Mouse (Mus musculus): ENCODE measurements around the gene Pde6c. TPM values are rescaled to one million over a fixed set of nuclear protein-coding genes. Genes with fewer than 3 reads are reported as not detected.
A peak's percentile ranks its signal among the peaks of the same experiment; 100 is the strongest.

The Pde6c gene
- total and polyA plus RNA-seq, 3 experiments: not detected

DNA sequence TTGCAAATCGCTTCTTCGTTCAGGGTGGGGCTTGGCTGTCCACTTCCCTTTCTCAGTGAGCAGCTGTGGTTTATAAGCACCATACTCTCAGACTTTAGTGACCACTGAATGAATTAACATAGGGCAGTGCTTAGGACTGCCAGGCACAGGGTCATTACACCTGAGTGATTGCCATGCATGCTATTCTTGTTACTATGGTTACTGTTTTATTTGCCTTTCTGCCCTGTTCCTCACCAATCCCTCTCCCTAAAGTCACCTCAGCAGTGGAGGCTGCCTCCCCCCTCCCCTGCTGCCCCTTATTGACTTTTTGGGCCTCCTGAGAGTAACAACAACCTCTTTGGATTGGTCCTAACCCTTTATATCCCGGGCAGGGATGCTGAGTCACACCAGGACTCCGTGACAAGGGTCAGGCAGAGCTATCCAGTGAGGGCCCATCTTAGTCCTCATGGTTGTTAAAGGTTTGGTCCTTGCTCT is 41.0 kb upstream of the Pde6c start:
- Histone ChIP-seq H3K27ac (ENCODE audit: insufficient read depth, low read depth) (no peak overlapping the region), H3K4me3 (replicated peaks in 1 of 3; ENCODE audit: low read depth in 2 of 3, low read length in 2 of 3, poor library complexity in 1 of 3) (no peak overlapping the region), H3K4me1 (ENCODE audit: control insufficient read depth in 1 of 2, insufficient read depth in 2 of 2) (peaks cover 11 to 27% of the 10 kb centered on the region in 2 experiments), H3K4me2 (ENCODE audit: insufficient read depth, low read depth, poor library complexity, severe bottlenecking) (no peak overlapping the region), H3K9me3 (replicated peaks; ENCODE audit: low read length) (no peaks in the 10 kb centered on the region), H3K79me2 (replicated peaks; ENCODE audit: control insufficient read depth, extremely low read depth, insufficient read depth, poor library complexity, severe bottlenecking) (no peaks in the 10 kb centered on the region), H3K9ac (ENCODE audit: insufficient read depth, low read depth) (no peak overlapping the region), H3K36me3 (replicated peaks in 1 of 2; ENCODE audit: control insufficient read depth in 1 of 2, insufficient read depth in 1 of 2, low read length in 1 of 2) (no peaks in the 10 kb centered on the region), H3K27me3 (replicated peaks) (no peaks in the 10 kb centered on the region)
- DNase-seq (ENCODE audit: extremely low read depth): peak; percentile 46
- in situ Hi-C loops (cut with MboI; ENCODE audit: low pct_ligation_motif_present, low pct_unique_long_range_greater_than_20kb, low sequenced_read_pairs) (no loop called here), dilution Hi-C loops (cut with MboI; ENCODE audit: extremely low pct_ligation_motif_present, extremely low pct_unique_long_range_greater_than_20kb, low sequenced_read_pairs) (no loop called here)
- no peak for TF ChIP-seq ZMIZ1 (IDR thresholded peaks at IDR 0.05; ENCODE audit: low read depth, low read length)
- TF ChIP-seq BHLHE40 (IDR thresholded peaks at IDR 0.05; ENCODE audit: low read depth, low read length): 0 out of 2 replicates have a peak, but pooled peaks have one; percentile 15

DNA sequence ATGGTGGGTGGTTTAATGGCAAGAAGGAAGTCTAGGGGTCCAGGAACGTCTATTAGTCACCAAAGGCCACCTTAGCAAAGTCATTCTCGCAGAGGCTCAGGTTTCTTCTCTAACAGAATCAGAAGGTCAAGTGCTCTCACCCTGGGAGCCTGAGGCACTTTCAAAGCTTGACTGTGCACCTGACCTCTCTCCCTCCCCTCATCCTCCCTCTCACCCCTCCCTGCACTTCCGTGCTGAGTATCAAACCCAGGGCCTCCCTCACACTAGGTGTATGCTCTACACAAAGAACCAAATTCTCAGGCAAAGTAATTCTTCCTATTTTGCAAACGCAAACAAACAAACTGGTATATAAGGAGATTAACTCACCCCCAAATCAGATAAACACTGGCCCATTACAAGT is 36.4 kb upstream of the Pde6c start:
- in situ Hi-C loops (cut with MboI; ENCODE audit: low pct_ligation_motif_present, low pct_unique_long_range_greater_than_20kb, low sequenced_read_pairs): no loop called here
- TF ChIP-seq CHD1 (IDR thresholded peaks at IDR 0.05; ENCODE audit: low read depth, low read length) (no peak), IRF4 (IDR thresholded peaks at IDR 0.05; ENCODE audit: low read depth, low read length) (no peak), SIN3A (IDR thresholded peaks at IDR 0.05; ENCODE audit: low read length) (no peak), UBTF (IDR thresholded peaks at IDR 0.05; ENCODE audit: low read depth, low read length) (no peak), TCF12 (IDR thresholded peaks at IDR 0.05; ENCODE audit: low read depth, low read length) (no peak), JUND (conservative IDR thresholded peaks at IDR 0.05; ENCODE audit: low read depth, low read length) (no peak), ELF1 (IDR thresholded peaks at IDR 0.05; ENCODE audit: low read depth, low read length) (no peak), SMC3 (IDR thresholded peaks at IDR 0.05; ENCODE audit: low read depth, low read length) (no peak), ZMIZ1 (IDR thresholded peaks at IDR 0.05; ENCODE audit: low read depth, low read length) (no peak)
- H3K36me3 ChIP-seq (replicated peaks in 1 of 2; ENCODE audit: control insufficient read depth in 1 of 2, insufficient read depth in 1 of 2, low read length in 1 of 2): no peaks in the 10 kb centered on the region
- no peak overlapping the region for H3K27ac ChIP-seq (ENCODE audit: insufficient read depth, low read depth)
- peaks cover 4% of the 10 kb centered on the region for H3K9me3 ChIP-seq (replicated peaks; ENCODE audit: low read length)
- H3K9ac ChIP-seq (ENCODE audit: insufficient read depth, low read depth): no peak overlapping the region
- H3K27me3 ChIP-seq (replicated peaks): no peaks in the 10 kb centered on the region
- H3K79me2 ChIP-seq (replicated peaks; ENCODE audit: control insufficient read depth, extremely low read depth, insufficient read depth, poor library complexity, severe bottlenecking): no peaks in the 10 kb centered on the region
- peaks cover 13 to 20% of the 10 kb centered on the region in 2 experiments for H3K4me1 ChIP-seq (ENCODE audit: control insufficient read depth in 1 of 2, insufficient read depth in 2 of 2)
- no peak overlapping the region for H3K4me2 ChIP-seq (ENCODE audit: insufficient read depth, low read depth, poor library complexity, severe bottlenecking)
- DNase-seq (ENCODE audit: extremely low read depth): no peak
- dilution Hi-C loops (cut with MboI; ENCODE audit: extremely low pct_ligation_motif_present, extremely low pct_unique_long_range_greater_than_20kb, low sequenced_read_pairs): no loop called here
- H3K4me3 ChIP-seq (replicated peaks in 1 of 3; ENCODE audit: low read depth in 2 of 3, low read length in 2 of 3, poor library complexity in 1 of 3): no peak overlapping the region

GRCm38 (mm10) chr19:38096858-38097758 is 35.5 kb upstream of the Pde6c start, which contains the start of gene Ffar4:
Gene Ffar4 (plus strand): TSS chr19:38097071.
- Histone ChIP-seq H3K79me2 (replicated peaks; ENCODE audit: control insufficient read depth, extremely low read depth, insufficient read depth, poor library complexity, severe bottlenecking) (no peaks in the 10 kb centered on the region), H3K4me1 (ENCODE audit: control insufficient read depth in 1 of 2, insufficient read depth in 2 of 2) (peaks cover 5 to 11% of the 10 kb centered on the region in 2 experiments; a peak in 3 of 4 replicates), H3K27me3 (replicated peaks) (no peaks in the 10 kb centered on the region), H3K4me2 (ENCODE audit: insufficient read depth, low read depth, poor library complexity, severe bottlenecking) (no peak within 1 kb of the TSS), H3K4me3 (replicated peaks in 1 of 3; ENCODE audit: low read depth in 2 of 3, low read length in 2 of 3, poor library complexity in 1 of 3) (no peak within 1 kb of the TSS), H3K9ac (ENCODE audit: insufficient read depth, low read depth) (no peak within 1 kb of the TSS), H3K27ac (ENCODE audit: insufficient read depth, low read depth) (no peak within 1 kb of the TSS), H3K9me3 (replicated peaks; ENCODE audit: low read length) (peaks cover 4% of the 10 kb centered on the region), H3K36me3 (replicated peaks in 1 of 2; ENCODE audit: control insufficient read depth in 1 of 2, insufficient read depth in 1 of 2, low read length in 1 of 2) (no peaks in the 10 kb centered on the region)
- TF ChIP-seq TCF12 (IDR thresholded peaks at IDR 0.05; ENCODE audit: low read depth, low read length): no peak
- TF ChIP-seq MAZ (IDR thresholded peaks at IDR 0.05; ENCODE audit: low read depth, low read length): no peak
- TF ChIP-seq ZC3H11A (IDR thresholded peaks at IDR 0.05; ENCODE audit: low read depth, low read length): no peak
- TF ChIP-seq MAFK (IDR thresholded peaks at IDR 0.05; ENCODE audit: insufficient replicate concordance, low read length): no peak
- TF ChIP-seq BHLHE40 (IDR thresholded peaks at IDR 0.05; ENCODE audit: low read depth, low read length): no peak
- TF ChIP-seq HCFC1 (IDR thresholded peaks at IDR 0.05; ENCODE audit: low read depth, low read length): no peak
- no peak for TF ChIP-seq CHD1 (IDR thresholded peaks at IDR 0.05; ENCODE audit: low read depth, low read length)
- no peak for TF ChIP-seq IRF4 (IDR thresholded peaks at IDR 0.05; ENCODE audit: low read depth, low read length)
- dilution Hi-C loops (cut with MboI; ENCODE audit: extremely low pct_ligation_motif_present, extremely low pct_unique_long_range_greater_than_20kb, low sequenced_read_pairs): no loop called here
- in situ Hi-C loops (cut with MboI; ENCODE audit: low pct_ligation_motif_present, low pct_unique_long_range_greater_than_20kb, low sequenced_read_pairs): no loop called here
- DNase-seq (ENCODE audit: extremely low read depth): no peak
